Mouse (Mus musculus): ENCODE data around the gene Trim25. TPM values are rescaled to one million over a fixed set of nuclear protein-coding genes. Genes with fewer than 3 reads are reported as not detected.
A peak's percentile ranks its signal among the peaks of the same experiment; 100 is the strongest.
"Not testable (repeated sequence)": the region's sequence is repeated elsewhere in the genome, so short reads cannot be mapped to it uniquely, and the experiment has no call there.

Gene Trim25
- total RNA-seq, 2 experiments from 2014 or later = 4.1 to 4.9 TPM

DNA sequence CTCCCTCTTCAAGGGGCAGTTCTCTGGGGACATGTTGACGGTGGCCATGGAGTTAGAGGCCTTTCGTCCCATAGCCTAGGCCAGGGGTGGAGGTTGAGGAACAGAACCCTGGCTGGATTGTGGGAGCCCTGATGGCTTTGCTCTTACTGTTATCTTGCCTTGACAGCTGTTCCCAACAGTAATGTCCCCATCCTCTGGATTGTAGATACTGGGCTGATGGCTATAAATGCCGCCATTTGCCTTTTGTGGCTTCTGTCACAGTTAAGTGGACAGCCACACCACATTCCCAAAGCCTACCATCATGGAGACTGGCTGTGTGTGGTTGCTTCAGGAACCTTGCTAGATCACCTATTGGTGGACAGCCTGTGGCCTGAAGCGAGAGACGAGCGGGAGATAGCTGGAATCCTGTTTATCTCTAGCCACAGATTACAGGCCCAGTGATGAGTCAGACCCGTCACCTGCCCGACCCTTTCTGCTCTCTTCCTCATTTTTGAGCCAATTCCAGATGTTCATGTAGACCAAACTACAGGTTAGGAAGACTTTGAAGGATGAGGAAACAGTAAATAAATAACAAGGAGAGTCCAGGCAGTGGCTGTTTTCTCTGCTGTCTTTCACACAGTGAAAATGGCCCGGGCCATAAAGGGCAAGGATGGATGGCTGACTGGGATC is 18.5 kb downstream of the Trim25 start:
- intact Hi-C loops (cut with DNase I) = no loop called here
- DNase-seq (ENCODE audit: low spot score in 2 of 2) = no peak

DNA sequence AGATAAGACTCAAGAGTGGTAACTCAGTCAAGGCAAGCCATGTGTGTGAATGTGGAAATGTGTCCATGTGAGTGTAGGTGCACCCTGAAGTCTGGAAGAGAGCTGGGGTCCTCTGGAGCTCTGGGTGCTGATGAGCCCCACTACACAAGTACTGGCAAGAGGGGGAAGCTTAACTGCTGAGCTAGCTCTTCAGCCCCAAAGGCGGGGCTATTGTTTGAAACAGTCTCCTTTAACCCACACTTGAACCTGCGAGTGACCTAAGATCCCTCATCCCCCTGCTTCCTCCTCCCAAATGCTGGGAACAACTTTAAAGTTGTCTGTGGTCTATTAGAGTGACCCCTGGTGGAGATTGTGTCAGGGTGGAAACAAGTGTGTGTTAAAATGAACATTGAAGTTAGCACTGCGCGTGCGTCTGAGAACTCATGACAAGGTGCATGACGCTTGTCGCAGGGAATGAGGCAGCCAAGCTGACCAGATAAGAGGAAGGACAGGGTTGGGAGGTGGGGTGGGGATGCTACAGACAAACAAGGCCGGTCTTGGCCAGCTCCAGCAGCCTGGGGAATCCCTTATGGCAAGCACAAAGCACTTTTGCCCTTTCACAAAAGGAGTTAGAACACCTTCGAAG is 21.6 kb downstream of the Trim25 start:
- intact Hi-C loops (cut with DNase I) = no loop called here
- DNase-seq (ENCODE audit: low spot score in 2 of 2) = no peak

DNA sequence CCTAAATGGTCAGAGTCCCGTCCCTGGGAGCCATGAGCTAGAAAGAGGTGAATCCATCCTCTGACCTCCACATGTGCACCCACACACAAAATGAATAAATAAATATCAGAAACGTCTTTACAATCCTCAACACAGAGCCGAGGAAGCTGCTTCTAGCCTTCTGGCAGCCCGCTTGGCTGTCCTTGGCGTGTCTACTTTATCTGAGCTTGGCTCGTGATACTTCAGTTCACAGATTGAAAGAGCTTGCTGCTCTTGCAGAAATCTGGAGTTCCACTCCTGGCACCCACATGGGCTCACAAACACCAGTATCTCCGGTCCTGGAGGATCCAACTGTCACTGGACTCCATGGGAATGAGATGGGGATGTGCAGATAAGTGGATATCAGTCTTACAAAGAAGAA is 22.5 kb downstream of the Trim25 start:
- intact Hi-C loops (cut with DNase I) = no loop called here
- DNase-seq (ENCODE audit: low spot score in 2 of 2) = no peak

DNA sequence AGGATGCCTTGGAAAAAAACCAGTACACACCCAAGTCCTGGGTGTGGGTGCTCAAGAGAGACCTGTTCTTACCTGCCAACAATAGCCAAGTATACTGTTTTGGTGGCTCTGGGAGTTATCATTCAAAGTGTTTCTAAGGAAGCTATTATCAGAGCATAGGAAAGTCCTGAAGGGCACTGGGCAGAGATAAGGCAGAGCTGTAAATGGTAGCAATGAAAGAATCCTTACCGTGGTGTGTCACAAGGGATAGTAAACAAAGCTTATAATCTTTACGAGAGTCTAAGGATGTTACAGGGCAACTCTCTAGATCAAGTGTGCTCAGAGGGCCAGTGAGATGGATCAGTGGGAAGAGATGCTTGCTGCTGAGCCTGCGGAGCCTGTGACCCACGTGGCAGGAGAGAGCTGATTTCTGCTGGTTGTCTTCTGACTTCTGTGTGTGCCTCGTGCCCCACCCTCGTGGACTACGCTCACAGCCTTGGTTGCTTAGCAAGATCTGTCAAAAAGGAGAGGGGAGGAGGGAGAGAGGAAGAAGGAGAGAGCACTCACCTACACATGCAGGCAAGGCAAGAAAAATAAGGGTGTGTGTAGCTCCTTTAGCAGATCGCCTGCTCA is 23.1 kb downstream of the Trim25 start:
- intact Hi-C loops (cut with DNase I) = no loop called here
- DNase-seq (ENCODE audit: low spot score in 2 of 2) = no peak

DNA sequence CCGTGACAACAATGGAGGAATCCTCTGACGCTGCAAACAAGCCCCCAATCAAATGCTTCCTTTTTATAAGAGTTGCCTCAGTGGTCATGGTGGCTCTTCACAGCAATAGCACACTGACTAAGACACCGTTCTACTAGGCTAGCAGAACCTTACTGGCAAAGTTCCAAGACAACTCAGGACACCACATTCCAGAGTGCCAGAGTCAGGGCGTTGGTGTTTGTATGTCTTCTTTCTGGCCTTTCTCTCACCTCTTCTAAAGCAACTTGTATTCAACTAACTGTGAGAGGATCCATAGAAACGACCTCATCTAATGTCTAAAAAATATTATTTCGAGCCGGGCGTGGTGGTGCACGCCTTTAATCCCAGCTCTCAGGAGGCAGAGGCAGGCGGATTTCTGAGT is 24.3 kb downstream of the Trim25 start:
- intact Hi-C loops (cut with DNase I) = no loop called here

DNA sequence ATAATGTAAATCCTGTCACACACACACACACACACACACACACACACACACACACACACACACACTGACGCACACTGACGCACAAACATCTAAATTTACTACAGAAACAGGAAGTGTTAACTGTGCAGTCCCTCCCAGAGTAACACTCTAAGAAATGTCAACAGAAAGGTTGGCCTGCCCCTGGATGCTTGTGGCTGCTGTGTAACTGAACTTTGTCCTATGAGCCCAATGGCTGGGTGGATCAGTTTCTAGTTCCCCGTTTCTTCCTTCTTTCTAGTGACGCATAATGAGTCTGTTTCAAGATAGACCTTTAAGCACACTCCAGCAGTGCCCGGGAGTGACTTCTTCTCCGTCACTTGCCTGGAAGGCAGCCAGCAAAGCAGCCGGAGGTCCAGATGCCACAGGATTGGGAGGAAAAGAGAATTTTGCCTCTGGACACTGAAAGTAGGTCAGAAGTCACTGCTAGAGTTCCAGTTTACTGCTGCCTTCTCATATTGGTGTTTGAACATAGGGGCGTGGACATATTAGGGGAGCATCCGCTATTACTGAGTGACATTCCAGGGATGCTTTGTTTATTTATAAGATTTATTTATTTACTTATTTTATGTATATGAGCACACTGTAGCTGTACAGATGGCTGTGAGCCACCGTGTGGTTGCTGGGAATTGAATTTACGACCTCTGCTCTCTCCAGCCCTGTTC is 25.2 kb downstream of the Trim25 start:
- intact Hi-C loops (cut with DNase I) = no loop called here
- DNase-seq (ENCODE audit: low spot score in 2 of 2) = peak in 1 of 2 experiments; percentile 22

More for the DNA sequence above, 24.3 kb downstream of the Trim25 start:
- DNase-seq (ENCODE audit: low spot score in 2 of 2) = no peak

DNA sequence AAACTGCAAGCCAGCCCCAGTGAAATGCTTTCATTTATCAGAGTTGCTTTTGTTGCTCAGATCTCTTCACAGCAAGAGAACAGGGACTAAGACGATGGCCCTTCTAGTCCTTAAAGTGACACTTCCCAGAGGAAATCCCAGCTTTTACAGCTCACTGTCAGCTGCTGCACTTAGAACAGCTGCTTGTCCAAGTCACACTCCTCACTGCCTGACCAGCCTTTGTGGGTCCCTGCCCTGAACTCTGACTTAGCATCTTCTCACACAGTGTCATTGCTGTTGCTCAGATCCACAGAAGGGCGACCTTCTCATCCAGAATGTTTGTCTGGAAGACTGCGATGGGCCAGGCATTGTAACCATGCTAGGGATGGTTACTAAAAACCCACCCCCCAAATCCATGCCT is 26.4 kb downstream of the Trim25 start:
- DNase-seq (ENCODE audit: low spot score in 2 of 2) = no peak
- intact Hi-C loops (cut with DNase I) = no loop called here

DNA sequence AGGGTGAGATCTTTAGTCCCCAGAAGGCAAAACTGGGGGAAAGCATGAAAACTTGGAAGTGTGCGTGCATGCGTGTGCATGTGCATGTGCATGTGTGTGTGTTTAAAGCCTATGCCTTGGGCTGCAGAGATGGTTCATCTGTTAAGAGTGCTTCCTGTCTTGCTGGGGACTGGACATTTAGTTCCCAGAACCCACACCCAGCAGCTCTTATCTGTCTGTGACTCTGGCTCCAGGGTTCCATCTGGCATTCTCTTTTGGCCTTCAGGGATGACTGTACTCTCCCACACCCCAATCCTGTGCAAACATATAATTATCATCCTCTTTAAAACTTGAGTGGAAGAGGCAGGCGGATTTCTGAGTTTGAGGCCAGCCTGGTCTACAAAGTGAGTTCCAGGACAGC is 26.9 kb downstream of the Trim25 start:
- DNase-seq (ENCODE audit: low spot score in 2 of 2) = no peak
- intact Hi-C loops (cut with DNase I) = no loop called here

DNA sequence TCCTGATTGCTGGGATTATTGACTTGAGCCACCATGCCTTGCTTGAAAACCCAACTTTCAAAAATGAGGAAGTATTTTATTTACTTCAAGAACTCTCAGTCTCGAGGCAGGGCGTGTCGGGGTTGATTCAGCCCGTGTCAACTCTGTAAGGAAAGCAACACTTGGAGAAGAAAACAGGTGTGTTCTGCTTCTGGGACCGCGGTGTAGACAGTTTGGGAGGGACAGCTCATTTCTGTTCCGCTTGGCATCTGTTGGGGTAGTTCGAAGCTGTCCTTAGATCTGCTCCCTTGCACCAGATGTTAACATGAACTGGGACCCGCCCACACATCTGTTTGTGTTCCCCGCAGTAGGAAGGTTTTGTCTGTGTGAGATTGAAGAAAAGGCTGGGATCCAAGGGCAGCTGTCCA is 28.8 kb downstream of the Trim25 start:
- intact Hi-C loops (cut with DNase I) = no loop called here

DNA sequence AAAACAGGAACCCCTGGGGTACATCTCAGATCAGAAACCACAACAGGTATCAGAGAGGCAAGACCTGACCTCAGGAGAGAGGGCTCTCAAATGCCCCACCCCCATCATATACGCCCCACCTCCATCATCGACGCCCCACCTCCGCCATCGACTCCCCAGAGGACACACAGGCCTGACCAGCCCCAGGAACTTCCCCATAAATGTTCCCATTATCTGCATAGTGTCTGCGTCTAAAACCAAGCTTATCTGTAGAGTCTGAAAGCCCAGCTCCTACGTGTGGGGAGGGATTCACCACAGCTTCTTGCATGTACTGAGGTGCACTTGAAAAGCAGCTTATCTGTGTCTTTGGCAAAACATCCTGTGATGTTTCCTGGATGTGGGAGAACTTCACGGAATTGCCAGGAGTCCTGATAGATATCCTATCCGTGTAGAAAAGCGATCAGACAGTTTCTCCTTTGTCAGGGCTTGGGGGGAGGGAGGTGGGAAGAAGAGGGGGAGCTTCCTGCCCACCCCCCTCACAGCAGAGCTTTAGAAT is 29.8 kb downstream of the Trim25 start:
- intact Hi-C loops (cut with DNase I) = no loop called here
- no peak for DNase-seq (ENCODE audit: low spot score in 2 of 2)

More for the DNA sequence above, 28.8 kb downstream of the Trim25 start:
- DNase-seq (ENCODE audit: low spot score in 2 of 2) = no peak

DNA sequence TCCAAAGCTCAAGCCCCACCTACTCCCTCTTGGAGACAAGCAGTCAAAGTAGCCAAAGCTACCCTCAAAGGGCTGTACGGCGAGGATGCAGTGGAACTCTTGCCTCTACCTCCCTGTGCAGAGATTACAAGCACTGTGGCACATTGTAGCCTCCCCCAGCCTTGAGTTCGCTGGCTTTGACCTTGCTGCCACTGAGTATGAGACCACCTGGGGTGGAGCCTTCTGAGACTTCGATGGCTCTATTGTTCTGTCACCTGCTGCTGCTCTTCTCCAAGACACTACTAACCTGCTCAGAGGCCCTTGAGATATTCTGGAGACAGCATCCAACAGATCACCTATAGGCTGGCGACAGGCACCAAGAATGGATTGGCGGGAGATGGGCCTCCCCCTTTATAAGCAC is 31.4 kb downstream of the Trim25 start:
- no peak for DNase-seq (ENCODE audit: low spot score in 2 of 2)
- intact Hi-C loops (cut with DNase I) = no loop called here

DNA sequence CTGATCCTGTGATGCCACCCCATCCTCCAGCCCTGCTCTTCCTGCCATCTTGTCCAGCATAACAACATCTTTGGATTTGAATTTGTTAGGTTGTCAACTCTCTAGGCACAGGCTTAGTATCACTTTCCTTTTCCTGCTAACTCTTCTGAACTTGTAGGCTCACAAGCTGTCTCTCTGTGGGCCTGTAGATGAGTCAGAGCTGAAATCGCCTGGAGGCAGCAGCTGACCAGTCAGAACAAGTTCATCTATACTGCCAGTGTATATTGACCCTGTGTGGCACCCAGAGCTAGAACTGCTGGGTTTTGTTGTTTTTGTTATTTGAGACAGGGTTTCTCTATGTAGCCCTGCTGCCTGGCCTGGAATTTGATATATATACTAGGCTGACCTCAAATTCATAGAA is 32.0 kb downstream of the Trim25 start:
- intact Hi-C loops (cut with DNase I) = no loop called here
- DNase-seq (ENCODE audit: low spot score in 2 of 2) = no peak

DNA sequence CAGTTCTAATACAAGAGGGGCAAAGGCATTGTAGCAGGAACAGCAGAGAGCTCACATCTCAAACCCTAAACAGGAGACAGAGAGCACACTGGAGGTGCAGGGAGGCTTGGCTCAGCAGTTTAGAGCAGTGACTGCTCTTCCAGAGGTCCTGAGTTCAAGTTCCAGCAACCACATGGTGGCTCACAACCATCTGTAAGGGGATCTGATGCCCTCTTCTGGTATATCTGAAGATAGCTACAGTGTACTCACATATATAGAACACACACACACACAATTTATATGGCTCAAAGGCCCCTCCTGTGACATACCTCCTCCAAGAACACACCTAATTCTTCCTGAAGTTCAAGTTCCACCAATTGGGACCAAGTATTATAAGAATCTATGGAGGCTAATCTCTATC is 35.4 kb downstream of the Trim25 start:
- intact Hi-C loops (cut with DNase I) = no loop called here
- no peak for DNase-seq (ENCODE audit: low spot score in 2 of 2)

DNA sequence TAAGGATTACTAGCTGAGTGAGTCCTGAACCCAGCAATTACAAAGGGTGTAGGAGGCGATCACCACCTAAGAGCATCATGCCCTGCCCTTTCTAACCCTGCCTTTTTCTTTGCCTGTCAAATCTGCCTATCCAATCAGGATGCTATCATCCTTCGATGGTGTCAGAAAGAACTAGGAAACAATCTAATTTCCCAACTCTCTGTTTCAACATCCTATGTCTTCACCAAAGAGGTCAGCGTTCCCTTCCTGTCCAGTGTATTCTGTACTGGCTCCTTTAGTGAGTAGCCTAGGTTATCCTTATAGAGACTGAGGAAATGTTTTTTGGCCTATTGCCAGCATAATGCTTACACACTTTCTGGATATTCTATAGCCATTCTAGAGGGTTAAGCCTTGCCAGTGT is 36.4 kb downstream of the Trim25 start:
- intact Hi-C loops (cut with DNase I) = loop anchor here (5.0 kb wide), 2 partner anchors 33 to 48 kb away; no protein-coding TSS in a partner anchor
- DNase-seq (ENCODE audit: low spot score in 2 of 2) = no peak

DNA sequence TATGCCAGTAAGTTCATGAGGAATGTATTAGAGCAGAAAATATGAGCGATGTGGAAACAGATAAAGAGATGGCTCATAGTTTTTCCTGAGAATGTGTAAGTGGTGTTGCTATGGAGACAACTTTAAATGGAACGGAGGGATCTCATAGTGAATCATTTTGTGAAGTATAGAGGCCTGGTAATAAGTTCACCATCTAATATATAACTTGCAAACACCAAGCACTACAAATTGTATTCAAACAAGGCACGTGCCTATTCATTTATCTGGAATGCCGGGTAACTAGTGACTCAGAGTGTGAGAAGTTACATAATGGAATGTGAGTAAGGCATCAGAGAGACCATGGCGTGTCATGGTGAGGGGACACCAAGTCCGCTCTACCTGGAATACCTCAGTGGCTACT is 39.3 kb downstream of the Trim25 start:
- DNase-seq (ENCODE audit: low spot score in 2 of 2) = no peak
- intact Hi-C loops (cut with DNase I) = loop anchor here (5.0 kb wide), 2 partner anchors 36 to 51 kb away; no protein-coding TSS in a partner anchor

DNA sequence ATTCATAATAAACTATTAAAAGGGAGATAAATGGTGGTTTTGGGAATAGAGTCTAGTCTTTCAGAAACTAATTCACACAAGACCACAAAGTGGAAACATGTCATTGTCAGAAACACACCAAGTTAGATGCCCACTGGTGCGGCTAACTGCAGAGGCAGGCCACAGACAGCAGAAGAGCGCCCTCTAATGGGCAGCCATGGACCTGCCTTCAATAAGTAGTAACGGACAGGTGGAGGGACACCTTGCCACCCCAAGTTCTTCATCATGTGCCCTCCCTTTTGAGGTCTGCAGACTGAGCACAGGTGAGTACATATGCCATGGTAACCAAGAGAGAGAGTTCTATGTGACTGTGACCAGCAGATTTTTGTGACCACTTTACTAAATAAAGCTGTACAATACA is 40.1 kb downstream of the Trim25 start:
- intact Hi-C loops (cut with DNase I) = loop anchor here (5.0 kb wide), 2 partner anchors 37 to 52 kb away; no protein-coding TSS in a partner anchor
- DNase-seq (ENCODE audit: low spot score in 2 of 2) = peak; percentile 46 to 51

DNA sequence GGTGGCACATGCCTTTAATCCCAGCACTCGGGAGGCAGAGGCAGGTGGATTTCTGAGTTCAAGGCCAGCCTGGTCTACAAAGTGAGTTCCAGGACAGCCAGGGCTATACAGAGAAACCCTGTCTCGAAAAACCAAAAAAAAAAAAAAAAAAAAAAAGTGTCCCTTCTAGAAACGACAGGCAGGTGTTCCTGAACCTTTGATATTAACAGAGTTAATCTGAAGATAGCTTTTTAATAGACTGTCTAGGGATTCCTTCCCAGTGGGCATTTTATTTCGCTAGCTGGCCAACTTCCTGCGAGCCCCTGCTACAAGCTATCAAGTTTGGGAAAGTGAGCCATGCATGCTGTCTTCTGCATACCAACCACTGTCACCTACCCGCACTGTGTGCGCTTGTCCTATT is 41.9 kb downstream of the Trim25 start:
- intact Hi-C loops (cut with DNase I); DNase-seq (ENCODE audit: low spot score in 2 of 2): not testable (repeated sequence)

DNA sequence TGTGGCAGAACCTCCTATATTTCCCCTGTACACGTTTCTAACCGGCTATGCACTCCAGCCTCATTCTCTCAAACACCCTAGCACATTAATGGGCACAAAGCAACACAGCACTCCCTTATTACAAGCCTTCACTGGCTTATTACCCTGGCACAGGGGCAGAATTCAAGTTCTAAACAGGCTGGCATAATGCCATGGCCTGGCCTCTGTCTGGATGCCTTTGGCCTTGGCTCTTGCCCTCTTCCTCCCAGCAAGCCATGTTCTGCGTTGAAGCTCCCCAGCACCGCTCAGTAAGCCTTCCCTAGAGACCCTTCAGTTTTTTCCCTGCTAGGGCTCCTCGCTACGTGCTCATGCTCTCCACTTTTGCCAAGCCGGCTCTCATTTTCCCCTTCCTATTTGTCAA is 43.9 kb downstream of the Trim25 start:
- no peak for DNase-seq (ENCODE audit: low spot score in 2 of 2)
- intact Hi-C loops (cut with DNase I) = no loop called here

DNA sequence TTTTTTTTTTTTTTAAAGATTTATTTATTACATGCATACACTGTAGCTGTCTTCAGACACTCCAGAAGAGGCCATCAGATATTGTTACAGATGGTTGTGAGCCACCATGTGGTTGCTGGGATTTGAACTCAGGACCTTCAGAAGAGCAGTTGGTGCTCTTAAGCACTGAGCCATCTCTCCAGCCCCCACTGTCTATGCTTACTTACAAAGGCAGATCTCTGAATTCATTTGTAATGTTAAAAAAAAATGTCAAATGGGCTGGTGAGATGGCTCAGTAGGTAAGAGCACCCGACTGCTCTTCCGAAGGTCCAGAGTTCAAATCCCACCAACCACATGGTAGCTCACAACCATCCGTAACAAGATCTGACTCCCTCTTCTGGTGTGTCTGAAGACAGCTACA is 46.3 kb downstream of the Trim25 start:
- DNase-seq (ENCODE audit: low spot score in 2 of 2); intact Hi-C loops (cut with DNase I): not testable (repeated sequence)

DNA sequence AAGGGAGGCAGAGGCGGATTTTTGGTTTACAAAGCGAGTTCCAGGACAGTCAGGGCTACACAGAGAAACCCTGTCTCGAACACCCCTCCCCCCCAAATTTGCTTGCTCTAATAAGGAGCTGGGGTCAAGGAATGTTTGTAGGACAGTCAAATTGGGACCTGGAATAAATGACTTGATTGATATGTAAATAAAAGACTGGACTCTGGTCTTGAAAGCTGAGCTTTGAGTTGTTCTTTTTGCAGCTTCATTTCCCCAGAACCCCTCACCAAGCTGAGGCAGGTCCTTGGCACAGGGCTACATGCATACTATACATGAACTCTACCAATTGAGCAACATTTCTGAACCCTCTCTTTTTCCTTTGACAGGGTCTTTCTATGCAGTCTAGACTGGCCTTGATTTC is 46.8 kb downstream of the Trim25 start:
- intact Hi-C loops (cut with DNase I) = no loop called here
- DNase-seq (ENCODE audit: low spot score in 2 of 2) = no peak
